Mouse (Mus musculus) hindlimb bud, embryonic 11.5 days (tissue): ENCODE measurements around the gene Smg9.
A peak's percentile ranks its signal among the peaks of the same experiment; 100 is the strongest.

Experiments
- DNase-seq: peaks from one replicate; pipeline ENCODE4 v3.0.0-alpha.2; 2012; ENCODE audit warnings: low read depth, low spot score; ENCODE audit errors: extremely low spot score

Smg9 gene

DNA sequence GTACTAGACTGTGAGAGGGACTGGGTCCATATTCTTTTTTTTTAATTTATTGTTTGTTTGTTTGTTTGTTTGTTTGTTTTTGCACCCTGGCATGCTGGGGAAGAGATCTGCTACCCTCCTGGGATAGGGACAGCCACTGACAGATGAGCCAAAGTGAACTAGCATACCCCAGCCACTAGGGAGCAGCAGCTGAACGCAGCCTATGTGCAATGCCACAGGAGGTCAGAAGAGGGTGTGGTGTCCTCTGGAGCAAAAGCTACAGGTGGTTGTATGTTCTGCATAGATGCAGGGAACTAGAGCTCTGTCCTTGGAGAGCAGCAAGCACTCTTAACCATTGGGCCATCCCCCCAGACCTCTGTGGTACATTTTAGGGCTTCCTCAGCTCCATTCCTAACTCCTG, 42.4 kb downstream of the Smg9 start:
- peak; percentile 26 for DNase-seq

- DNase-seq, result no peak
Measured at GRCm38 (mm10) chr7:24442313-24442712, 42.9 kb downstream of the Smg9 start.

GRCm38 (mm10) chr7:24445266-24445926, 46.0 kb downstream of the Smg9 start:
- DNase-seq, result no peak

GRCm38 (mm10) chr7:24446697-24447340, 47.4 kb downstream of the Smg9 start:
- DNase-seq, result no peak

DNA sequence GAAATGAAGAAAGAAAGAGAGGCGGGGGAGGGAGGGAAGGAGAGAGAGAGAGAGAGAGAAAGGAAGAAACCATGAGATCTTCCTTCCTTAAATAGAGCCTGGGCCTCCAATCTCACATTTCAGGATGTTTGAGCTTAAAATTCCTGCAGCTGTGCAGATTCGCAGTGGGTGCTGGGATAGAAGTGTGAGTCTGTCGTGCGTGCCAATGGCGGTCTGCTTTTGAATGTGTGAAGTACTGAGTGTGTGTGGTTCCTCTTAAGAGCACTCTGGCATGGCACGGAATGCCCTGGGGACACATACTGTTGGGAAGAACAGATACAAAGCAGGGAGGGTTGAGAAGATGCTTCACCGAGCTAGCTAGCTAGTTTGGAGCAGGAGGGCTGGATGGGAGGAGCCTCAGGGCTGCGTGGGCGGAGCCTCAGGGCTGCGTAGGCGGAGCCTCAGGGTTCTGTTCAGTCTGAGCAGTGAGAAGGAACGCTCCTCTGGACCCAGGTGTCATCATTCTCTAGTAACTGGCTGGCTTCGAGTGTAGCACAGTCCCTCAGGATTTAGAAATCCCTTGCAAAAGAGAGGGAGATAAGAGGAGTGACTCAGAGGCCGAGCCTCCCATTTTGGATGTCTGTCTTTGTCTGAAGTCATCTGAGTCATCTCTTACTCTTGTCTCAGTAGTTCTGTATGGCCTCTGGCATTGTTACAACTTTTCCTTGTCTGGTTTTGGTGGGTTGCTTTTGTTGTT, 49.5 kb downstream of the Smg9 start:
- no peak for DNase-seq

DNA sequence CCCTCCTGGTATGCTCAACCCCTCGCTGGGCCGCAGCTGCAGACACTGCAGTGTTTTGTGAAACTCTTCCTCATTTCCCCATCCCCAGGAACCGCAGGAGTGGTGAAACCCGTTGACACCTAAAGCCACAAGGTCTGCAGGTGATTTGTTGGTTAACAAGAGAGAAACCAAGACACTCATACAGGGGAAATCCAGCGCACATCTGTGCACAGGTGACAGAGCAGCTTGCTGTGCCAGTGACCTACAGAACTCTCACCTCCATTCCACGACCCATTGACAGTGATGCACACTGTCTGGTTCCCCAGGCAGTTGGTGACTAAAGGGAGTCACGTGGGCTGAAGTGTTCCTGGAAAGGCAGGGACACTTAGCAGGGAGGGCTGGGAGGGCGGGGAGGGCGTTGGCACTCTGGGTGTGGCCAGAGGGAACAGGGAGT, 51.2 kb downstream of the Smg9 start:
- no peak for DNase-seq

- DNase-seq, result no peak
Measured at GRCm38 (mm10) chr7:24451855-24452311, 52.5 kb downstream of the Smg9 start, which contains the start of gene Irgc1. TSS of gene Irgc1 (minus strand) at chr7:24452297.

DNA sequence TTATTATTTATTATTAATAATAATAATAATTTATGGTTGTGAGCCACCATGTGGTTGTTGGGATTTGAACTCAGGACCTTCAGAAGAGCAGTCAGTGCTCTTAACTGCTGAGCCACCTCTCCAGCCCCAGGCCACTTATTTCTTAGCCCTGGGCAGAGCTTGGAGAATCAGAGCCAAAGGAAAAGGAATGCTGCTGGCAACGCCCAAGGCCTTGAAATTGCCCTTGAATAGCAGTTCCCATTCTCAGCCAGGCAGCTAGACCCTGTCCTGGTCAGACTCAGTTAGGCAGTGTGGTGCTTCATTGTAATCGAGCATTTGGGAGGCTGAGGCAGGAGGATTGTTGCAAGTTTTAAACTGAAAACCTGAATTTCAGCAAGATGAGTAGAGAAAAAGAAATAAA, 54.8 kb downstream of the Smg9 start:
- no peak for DNase-seq

DNA sequence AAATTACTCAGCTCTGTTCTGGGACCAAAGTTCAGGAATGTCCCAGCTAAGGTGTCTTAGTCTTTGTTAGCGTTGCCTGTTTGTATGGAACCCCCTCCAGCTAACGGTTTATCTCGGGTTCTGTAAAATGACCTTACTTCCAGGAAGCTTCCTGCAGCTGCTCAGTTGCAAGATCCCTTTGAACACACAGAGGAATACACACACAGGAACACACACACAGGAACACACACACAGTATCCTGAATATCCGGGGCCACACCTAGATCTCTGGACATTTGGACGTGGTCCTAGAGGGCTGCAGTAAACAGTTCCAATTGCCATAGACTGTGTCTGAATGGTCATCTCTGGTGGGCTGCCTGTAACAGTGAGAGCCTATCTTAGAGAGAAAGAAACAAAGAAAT, 56.3 kb downstream of the Smg9 start:
- DNase-seq, result no peak

- no peak for DNase-seq
Measured at GRCm38 (mm10) chr7:24457726-24458370, 58.4 kb downstream of the Smg9 start.

GRCm38 (mm10) chr7:24459440-24459839, 60.0 kb downstream of the Smg9 start:
- DNase-seq, result no peak

DNA sequence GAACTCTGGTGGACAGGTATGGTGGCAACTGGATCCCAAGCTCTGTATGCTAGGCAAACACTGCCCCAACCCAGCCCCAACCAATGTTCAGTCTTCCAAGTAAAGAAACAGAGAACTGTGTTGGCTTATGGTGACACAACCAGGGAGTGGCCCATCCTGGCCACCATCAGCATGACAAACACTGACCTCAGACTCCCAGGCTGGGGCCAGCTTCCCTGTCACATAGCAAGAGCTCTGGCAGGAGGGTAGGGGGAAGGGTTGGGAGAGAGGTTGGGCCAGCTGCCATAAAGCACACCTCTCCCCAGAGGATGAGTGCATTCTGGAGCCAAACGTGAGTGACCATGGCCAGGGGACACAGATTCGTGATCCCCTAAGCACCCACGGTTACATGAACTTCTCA, 60.4 kb downstream of the Smg9 start:
- no peak for DNase-seq

DNA sequence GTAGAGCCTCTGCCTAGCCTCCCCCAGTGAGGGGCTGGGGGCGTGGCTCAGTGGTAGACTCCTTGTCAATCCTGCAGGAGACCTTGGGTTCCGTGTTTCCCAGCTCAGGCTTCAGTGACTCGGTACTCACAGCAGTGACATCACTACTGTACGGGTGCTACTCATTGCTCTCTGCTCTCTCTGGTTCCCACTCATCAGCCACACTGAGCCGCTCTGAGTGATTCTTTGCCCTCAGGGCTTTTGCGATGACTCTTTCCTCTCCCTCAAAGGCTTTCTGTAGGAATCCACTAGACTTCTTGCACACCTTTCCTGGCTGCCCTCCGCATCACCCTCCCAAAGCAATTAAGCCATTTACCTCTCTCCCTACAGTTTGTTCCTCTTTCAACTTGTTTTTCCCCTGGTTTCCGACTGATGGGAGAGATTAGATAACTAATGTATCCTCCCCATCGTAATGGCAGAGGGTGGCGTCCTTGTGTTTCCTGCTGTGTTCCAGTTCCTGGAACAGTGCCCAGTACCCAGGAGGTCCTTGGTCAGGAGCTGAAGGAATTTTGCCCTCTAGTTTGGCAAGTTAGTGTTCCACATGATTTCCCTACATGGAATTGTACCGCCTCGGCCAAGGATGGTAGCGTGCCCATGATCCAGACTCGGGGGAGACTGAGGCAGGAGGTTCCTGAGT, 62.1 kb downstream of the Smg9 start:
- DNase-seq, result no peak

DNA sequence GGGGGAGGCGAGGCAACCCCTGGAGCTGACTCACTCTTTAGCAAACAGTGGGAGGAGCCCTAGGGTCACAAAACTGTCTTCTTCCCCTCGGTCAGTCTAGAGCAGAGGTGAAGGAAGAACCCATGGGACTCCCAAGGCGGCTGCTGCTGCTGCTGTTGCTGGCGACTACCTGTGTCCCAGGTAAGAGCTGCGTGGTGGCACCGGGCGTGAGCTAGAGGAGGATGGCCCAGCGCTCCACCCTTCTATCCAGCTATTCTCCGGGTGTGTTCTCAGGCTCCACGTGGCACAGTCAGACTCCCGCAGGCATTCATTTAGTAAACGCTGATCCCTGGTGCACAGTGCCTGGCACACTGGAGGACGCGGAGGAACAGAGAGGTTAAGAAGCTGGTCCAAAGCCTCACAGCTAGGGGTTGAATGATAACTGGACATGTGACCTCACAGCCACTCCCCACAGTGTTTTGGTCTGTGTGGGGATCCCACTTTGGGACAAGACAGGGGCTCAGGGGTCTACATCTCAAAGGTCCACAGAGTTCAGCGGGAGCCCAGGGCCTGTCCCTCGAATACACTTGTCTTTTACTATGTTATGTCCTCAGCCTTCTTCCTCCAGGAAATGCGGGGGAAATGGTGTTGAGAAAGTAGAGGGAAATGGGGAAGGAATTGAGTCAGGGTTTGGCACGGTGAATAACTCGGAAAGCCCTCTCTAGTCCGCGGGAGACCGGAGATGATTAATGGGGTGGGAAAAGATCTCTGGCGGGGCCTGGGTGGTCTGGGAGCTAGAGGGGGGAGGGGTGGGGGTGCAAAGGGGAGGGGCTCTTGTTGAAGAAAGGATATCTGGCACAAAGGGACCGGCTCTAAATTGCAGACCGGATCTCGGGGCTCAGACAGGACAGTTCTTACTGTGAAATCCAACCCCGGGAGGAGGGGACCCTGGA, 63.2 kb downstream of the Smg9 start, which contains the start of gene Plaur:
Plaur (plus strand) TSS at position 97 of the 932 bp plus-strand sequence.
- DNase-seq, result no peak

DNA sequence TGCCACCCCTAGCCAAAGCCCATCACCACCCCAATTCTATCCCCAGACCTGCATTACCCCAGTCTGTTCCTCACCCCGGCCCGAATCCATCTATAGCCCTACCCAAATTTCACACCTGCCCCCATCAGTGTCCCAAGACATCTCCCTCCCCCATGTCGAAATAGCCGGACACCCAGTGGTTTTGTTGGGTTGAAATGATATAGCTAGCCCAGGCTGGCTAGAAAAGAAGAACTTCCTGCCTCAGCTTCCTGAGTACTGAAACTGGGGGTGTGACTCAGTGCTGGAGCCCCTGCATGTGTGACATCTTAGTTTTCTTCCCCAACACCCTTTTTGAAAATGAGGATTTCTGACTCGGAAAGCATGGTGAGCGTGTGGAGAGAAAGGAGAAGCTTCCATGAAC, 67.4 kb downstream of the Smg9 start:
- DNase-seq, result no peak

DNA sequence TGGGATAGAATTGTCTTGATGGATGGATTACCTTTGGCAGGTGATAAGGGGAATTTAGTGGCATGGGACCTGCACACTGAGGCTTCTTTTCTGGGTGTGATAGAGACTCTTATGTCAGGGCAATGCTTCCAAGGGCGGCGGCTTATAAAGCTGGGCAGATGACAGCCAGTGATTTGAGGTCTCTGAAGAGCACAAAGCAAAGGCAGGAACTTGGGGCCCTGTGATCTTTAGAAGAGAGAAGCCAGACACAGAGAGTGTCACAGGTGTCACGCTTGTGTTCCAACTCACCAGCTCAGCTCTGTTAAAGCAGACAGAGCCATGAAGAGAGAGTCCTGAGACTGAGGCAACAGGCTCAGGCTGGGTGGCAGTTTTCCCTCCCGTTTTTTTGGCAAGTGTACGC, 68.5 kb downstream of the Smg9 start:
- DNase-seq, result no peak

DNA sequence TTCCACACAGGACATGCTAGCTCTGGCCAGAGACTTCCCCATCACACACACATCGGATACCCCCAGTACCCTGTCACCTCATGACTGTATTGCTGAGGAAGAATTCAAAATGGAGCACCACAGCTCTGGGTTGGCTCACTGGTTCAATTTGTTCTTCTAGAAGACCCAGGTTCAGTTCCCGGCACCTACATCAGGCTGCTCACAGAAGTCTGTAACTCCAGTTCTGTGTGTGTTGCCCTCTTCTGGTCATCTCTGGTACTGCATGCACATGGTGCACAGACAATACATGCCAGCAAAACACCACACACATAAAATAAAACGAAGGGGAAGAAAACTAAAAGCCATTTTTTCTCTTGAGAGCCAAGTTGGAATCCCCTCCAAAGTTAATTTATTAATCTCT, 69.7 kb downstream of the Smg9 start:
- no peak for DNase-seq

DNA sequence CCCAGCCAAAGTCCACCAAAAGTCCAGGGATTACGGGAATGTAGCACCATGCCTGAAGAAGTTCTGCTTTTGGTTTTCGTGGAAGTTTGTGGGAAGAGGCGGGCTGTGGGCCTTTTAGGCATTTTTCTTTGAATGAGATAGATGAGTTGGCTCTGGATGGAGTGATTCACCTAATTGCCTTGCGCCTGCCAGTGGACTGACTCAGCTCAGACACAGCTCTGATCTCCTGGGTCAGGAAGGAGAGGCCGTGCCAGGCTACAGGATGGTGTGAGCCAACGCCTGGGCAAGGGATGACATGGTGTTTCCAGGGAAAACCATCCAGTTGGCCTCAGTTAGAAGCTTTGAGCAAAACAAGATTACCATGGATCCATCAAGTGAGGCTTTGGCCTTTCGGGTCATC, 70.9 kb downstream of the Smg9 start:
- DNase-seq, result no peak
